Mouse (Mus musculus): ENCODE measurements around the gene Sik3. TPM values are rescaled to one million over a fixed set of nuclear protein-coding genes. Genes with fewer than 3 reads are reported as not detected.
"Not testable (repeated sequence)": the region's sequence is repeated elsewhere in the genome, so short reads cannot be mapped to it uniquely, and the experiment has no call there.

The Sik3 gene
- polyA plus RNA-seq, 1 experiment from 2014 or later, result 10.1 TPM

DNA sequence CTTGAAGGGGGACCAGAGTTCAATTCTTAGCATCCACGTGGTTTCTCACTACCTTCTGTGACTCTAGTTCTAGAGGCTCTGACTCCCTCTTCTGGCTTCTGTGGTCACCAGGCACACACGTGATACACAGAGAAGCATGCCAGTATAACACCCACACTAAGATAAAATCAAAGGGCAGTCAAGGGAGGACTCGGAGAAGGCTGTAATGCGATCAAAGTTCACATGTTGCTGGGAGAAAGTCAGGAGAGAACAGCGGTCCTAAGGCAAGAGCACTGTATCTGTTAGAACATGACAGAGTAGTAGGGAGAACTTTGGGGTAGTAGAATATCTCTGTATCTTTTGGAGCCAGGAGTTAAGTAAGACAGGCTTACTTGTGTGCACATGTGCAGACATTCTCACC is 136.8 kb downstream of the Sik3 start:
- H3K4me1 ChIP-seq (ENCODE audit: control insufficient read depth, insufficient read depth, low read length), result peaks cover 34% of the 10 kb centered on the region
- peaks cover 3% of the 10 kb centered on the region; the same call in 1 of the 2 replicates for H3K27me3 ChIP-seq (ENCODE audit: control insufficient read depth, insufficient read depth, low read length)
- H3K36me3 ChIP-seq (ENCODE audit: control insufficient read depth, insufficient read depth, low read length), result no peaks in the 10 kb centered on the region
- no peak for ATAC-seq (replicated peaks; ENCODE audit: insufficient number of reproducible peaks, low FRiP score, low TSS enrichment)
- WGBS (ENCODE audit: insufficient replicate concordance), result 68% methylated on average over 5 of the region's 5 CpGs
- no peaks in the 10 kb centered on the region for H3K9me3 ChIP-seq (replicated peaks; ENCODE audit: control insufficient read depth, low read length)
- H3K27ac ChIP-seq (ENCODE audit: low read depth, low read length), result peak overlapping the region; percentile 64
- no peak overlapping the region for H3K4me3 ChIP-seq (ENCODE audit: low read depth, low read length)
- no peak overlapping the region for H3K4me2 ChIP-seq
- no peak overlapping the region for H3K9ac ChIP-seq (ENCODE audit: low read depth, low read length)

DNA sequence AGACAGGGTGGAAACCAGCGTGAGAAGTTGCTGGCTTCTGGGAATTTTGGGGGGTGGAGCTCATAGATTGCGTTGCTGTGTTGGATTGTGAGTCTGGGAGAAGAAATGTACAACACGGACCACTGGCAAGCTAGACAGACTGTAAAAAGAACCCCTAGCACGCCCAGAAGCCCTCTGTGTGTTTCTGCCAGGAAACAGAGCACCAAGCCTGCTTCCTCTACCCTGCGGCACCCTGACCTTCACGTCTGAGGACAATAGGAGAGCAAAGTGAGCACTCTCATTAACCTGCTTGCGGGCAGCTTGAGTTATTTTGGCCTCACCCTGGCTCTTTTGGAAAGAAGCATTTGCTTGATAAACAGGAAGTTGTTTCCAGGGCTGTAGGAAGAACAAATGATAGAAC is 137.5 kb downstream of the Sik3 start:
- no peaks in the 10 kb centered on the region; the same call in 1 of the 2 replicates for H3K36me3 ChIP-seq (ENCODE audit: control insufficient read depth, insufficient read depth, low read length)
- WGBS (ENCODE audit: insufficient replicate concordance), result 46% methylated on average over 7 of the region's 7 CpGs
- H3K4me2 ChIP-seq, result no peak overlapping the region
- peak overlapping the region; percentile 12; the same call in 1 of the 2 replicates for H3K9ac ChIP-seq (ENCODE audit: low read depth, low read length)
- peaks cover 34% of the 10 kb centered on the region for H3K4me1 ChIP-seq (ENCODE audit: control insufficient read depth, insufficient read depth, low read length)
- ATAC-seq (replicated peaks; ENCODE audit: insufficient number of reproducible peaks, low FRiP score, low TSS enrichment), result no peak
- H3K27me3 ChIP-seq (ENCODE audit: control insufficient read depth, insufficient read depth, low read length), result peaks cover 3% of the 10 kb centered on the region; the same call in 1 of the 2 replicates
- no peak overlapping the region for H3K4me3 ChIP-seq (ENCODE audit: low read depth, low read length)
- peak overlapping the region; percentile 64 for H3K27ac ChIP-seq (ENCODE audit: low read depth, low read length)
- no peaks in the 10 kb centered on the region for H3K9me3 ChIP-seq (replicated peaks; ENCODE audit: control insufficient read depth, low read length)

DNA sequence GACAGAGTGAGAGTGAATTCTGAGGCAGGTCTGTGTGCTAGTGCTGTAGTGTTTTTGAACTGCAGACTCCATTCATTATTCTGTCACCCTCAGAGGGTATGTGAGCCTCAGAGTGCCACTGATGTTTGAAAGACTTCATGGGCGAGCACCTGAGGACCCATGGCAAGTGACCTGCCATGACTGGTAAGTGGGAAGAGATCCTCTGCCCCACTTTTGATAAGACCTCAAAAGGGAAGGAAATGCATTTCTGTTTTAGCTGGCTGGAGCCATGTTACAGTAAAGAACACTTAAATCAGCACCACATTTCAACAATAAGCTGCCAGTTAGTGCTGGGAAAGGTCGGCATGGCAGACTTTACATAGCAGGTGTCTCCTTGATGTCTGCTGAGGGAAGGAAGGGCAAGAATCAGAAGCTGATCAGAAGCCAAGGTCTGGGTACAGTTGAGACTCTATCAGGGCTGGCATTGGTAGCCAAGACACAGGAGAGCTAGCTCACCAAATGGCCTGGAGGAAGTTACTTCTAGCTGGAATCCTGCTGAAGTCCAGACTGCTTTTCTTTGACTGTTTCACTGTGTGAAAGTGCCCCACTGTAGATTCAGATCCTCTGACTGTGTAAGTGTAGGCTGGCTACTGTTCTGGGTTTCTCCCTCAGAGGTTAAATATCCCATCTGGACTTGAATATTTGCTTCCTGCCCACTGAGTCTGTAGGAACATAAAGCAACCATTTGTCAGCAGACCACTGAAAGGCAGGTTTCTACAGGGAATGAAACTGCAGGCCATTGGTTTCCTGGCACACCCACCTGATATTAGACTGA is 138.5 kb downstream of the Sik3 start:
- no peak for ATAC-seq (replicated peaks; ENCODE audit: insufficient number of reproducible peaks, low FRiP score, low TSS enrichment)
- H3K4me2 ChIP-seq, result no peak overlapping the region
- peak overlapping the region; percentile 54; the same call in 1 of the 2 replicates for H3K27ac ChIP-seq (ENCODE audit: low read depth, low read length)
- H3K27me3 ChIP-seq (ENCODE audit: control insufficient read depth, insufficient read depth, low read length), result no peaks in the 10 kb centered on the region
- H3K36me3 ChIP-seq (ENCODE audit: control insufficient read depth, insufficient read depth, low read length), result no peaks in the 10 kb centered on the region; the same call in 1 of the 2 replicates
- H3K4me1 ChIP-seq (ENCODE audit: control insufficient read depth, insufficient read depth, low read length), result peaks cover 34% of the 10 kb centered on the region
- WGBS (ENCODE audit: insufficient replicate concordance), result 51% methylated on average over 2 of the region's 2 CpGs
- no peak overlapping the region for H3K4me3 ChIP-seq (ENCODE audit: low read depth, low read length)
- H3K9ac ChIP-seq (ENCODE audit: low read depth, low read length), result 0 out of 2 replicates have a peak overlapping the region, but pooled peaks have one; percentile 10
- H3K9me3 ChIP-seq (replicated peaks; ENCODE audit: control insufficient read depth, low read length), result no peaks in the 10 kb centered on the region

DNA sequence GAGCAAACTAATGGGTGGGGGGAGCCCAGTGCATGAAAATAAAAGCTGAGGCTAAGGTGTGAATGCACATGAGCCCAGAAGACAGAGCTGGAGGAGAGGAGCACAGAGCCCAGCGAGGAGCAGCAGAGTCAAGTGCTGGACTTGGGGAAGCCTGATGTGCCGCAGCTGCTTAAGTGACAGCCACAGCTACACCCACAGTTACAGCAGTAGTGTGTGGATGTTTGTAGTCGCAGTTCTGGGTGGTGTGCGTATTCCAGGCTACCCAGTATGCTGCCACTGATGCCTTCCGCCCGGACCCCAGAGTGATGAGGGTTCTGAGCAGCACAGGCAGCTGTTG is 139.1 kb downstream of the Sik3 start:
- H3K4me3 ChIP-seq (ENCODE audit: low read depth, low read length), result no peak overlapping the region
- H3K9me3 ChIP-seq (replicated peaks; ENCODE audit: control insufficient read depth, low read length), result no peaks in the 10 kb centered on the region
- WGBS (ENCODE audit: insufficient replicate concordance), result 63% methylated on average over 6 of the region's 6 CpGs
- peak overlapping the region; percentile 1; the same call in 1 of the 2 replicates for H3K27ac ChIP-seq (ENCODE audit: low read depth, low read length)
- H3K4me2 ChIP-seq, result no peak overlapping the region
- H3K9ac ChIP-seq (ENCODE audit: low read depth, low read length), result no peak overlapping the region
- H3K4me1 ChIP-seq (ENCODE audit: control insufficient read depth, insufficient read depth, low read length), result peaks cover 39% of the 10 kb centered on the region
- ATAC-seq (replicated peaks; ENCODE audit: insufficient number of reproducible peaks, low FRiP score, low TSS enrichment), result no peak
- no peaks in the 10 kb centered on the region; the same call in 1 of the 2 replicates for H3K36me3 ChIP-seq (ENCODE audit: control insufficient read depth, insufficient read depth, low read length)
- H3K27me3 ChIP-seq (ENCODE audit: control insufficient read depth, insufficient read depth, low read length), result no peaks in the 10 kb centered on the region

DNA sequence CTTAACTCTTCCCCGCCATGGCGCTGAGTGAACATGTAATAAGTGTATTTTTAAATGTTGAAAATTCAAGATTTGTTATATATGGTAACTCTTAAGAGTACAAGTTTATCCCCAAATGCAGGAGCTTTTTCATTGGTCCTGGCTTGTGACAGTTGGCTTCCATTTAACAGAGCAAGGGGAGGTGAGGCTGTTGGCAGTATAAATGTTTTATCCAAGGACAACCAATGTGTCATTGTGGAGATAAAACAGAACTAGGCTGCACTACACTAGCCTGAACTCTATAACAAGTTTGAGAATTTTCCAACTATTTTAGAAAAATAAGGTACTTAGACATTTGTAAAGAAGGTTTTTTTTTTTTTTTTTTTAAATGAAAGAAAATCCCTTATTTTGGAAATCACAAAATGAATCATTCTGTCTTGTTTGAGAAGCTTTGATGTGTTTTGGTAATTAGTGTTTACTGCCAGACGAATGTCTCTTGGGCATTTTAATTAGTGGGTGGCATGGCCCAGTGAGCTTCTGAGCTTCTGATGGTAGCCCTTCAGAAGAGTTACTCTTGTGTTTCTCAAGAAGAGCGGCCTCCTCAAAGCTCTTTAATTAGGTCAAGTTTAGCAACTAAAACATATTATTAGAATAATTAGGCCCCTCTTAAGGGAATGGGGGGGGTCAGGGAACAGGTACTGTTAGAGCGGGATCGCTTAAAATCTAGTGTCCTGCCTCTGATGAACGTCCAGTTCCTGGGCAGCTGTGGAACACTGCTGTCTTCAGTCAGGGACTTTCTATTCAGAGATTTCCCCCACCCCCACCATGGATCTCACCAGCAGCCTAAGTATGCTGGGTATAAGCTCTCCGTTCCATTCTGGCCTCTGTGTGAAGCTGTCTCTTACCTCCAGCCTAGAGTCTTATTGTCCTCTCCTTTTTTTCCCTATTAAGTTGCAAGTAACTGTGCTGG is 139.7 kb downstream of the Sik3 start:
- WGBS (ENCODE audit: insufficient replicate concordance), result 69% methylated on average over 8 of the region's 8 CpGs
- ATAC-seq (replicated peaks; ENCODE audit: insufficient number of reproducible peaks, low FRiP score, low TSS enrichment), result no peak
- H3K4me1 ChIP-seq (ENCODE audit: control insufficient read depth, insufficient read depth, low read length), result peaks cover 45% of the 10 kb centered on the region
- no peaks in the 10 kb centered on the region for H3K27me3 ChIP-seq (ENCODE audit: control insufficient read depth, insufficient read depth, low read length)
- H3K9ac ChIP-seq (ENCODE audit: low read depth, low read length), result no peak overlapping the region
- H3K9me3 ChIP-seq (replicated peaks; ENCODE audit: control insufficient read depth, low read length), result no peaks in the 10 kb centered on the region
- H3K4me2 ChIP-seq, result no peak overlapping the region
- no peak overlapping the region for H3K27ac ChIP-seq (ENCODE audit: low read depth, low read length)
- no peaks in the 10 kb centered on the region; the same call in 1 of the 2 replicates for H3K36me3 ChIP-seq (ENCODE audit: control insufficient read depth, insufficient read depth, low read length)
- no peak overlapping the region for H3K4me3 ChIP-seq (ENCODE audit: low read depth, low read length)

DNA sequence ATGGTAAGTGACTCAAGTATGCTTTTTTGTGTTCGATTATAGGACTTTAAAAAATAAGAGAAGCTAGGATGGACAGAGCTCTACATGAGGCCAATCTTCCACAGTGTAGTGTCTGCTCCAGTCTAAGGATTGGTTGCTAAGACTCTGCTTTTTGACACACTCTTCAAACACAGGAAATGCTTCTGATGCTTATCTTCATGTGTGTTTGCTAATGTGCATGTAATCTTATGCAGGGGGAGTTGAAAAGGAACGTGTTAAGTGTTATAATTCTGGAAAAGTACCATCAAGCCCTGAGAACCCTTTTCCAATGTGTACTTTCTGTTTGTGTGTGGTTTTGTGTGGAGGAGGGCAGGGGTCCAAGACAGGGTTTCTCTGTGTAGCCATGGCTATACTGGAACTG is 141.8 kb downstream of the Sik3 start:
- Histone ChIP-seq H3K4me2 (no peak overlapping the region), H3K4me3 (ENCODE audit: low read depth, low read length) (no peak overlapping the region), H3K36me3 (ENCODE audit: control insufficient read depth, insufficient read depth, low read length) (no peaks in the 10 kb centered on the region; the same call in 1 of the 2 replicates), H3K27me3 (ENCODE audit: control insufficient read depth, insufficient read depth, low read length) (no peaks in the 10 kb centered on the region), H3K4me1 (ENCODE audit: control insufficient read depth, insufficient read depth, low read length) (peaks cover 42% of the 10 kb centered on the region), H3K9ac (ENCODE audit: low read depth, low read length) (no peak overlapping the region), H3K27ac (ENCODE audit: low read depth, low read length) (no peak overlapping the region), H3K9me3 (replicated peaks; ENCODE audit: control insufficient read depth, low read length) (no peaks in the 10 kb centered on the region)
- 57% methylated on average over 2 of the region's 2 CpGs for WGBS (ENCODE audit: insufficient replicate concordance)
- no peak for ATAC-seq (replicated peaks; ENCODE audit: insufficient number of reproducible peaks, low FRiP score, low TSS enrichment)

DNA sequence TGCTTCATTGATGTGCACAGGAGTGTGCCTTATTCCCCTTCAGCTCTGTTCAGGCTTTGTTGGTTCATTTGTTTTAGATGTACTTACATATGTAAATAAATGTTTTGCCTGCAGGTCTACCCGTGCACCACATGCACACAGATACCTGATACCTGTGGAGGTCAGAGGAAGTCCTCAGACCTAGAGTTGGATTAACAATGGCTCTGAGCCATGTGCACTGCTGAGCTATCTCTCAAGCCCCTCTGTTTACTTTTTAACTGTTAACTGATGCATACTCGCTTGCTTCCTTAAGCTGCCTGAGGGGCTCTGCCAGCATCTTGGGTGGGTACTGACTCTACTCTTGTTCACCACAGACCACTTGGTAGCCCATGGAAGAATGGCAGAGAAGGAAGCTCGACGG is 142.4 kb downstream of the Sik3 start:
- H3K27ac ChIP-seq (ENCODE audit: low read depth, low read length), result no peak overlapping the region; the same call in 1 of the 2 replicates
- no peaks in the 10 kb centered on the region for H3K9me3 ChIP-seq (replicated peaks; ENCODE audit: control insufficient read depth, low read length)
- no peaks in the 10 kb centered on the region; the same call in 1 of the 2 replicates for H3K36me3 ChIP-seq (ENCODE audit: control insufficient read depth, insufficient read depth, low read length)
- H3K4me3 ChIP-seq (ENCODE audit: low read depth, low read length), result no peak overlapping the region
- no peak overlapping the region for H3K4me2 ChIP-seq
- H3K27me3 ChIP-seq (ENCODE audit: control insufficient read depth, insufficient read depth, low read length), result no peaks in the 10 kb centered on the region
- no peak overlapping the region for H3K9ac ChIP-seq (ENCODE audit: low read depth, low read length)
- no peak for ATAC-seq (replicated peaks; ENCODE audit: insufficient number of reproducible peaks, low FRiP score, low TSS enrichment)
- WGBS (ENCODE audit: insufficient replicate concordance), result 73% methylated on average over 4 of the region's 4 CpGs
- H3K4me1 ChIP-seq (ENCODE audit: control insufficient read depth, insufficient read depth, low read length), result peaks cover 37% of the 10 kb centered on the region

DNA sequence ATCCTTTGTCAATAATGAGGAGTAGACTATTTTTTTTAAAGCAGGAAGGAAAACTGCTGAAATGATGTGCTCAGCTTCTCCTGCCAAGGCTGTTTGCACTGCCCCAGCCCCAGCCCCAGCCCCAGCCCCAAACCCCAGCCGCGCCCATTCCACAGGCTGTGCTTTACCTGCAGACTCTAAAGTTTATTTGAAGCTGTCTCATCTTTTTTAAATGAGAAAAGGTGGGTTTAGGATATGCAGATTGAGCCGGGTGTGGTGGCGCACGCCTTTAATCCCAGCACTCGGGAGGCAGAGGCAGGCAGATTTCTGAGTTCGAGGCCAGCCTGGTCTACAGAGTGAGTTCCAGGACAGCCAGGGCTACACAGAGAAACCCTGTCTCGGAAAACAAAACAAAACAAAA is 143.2 kb downstream of the Sik3 start:
- not testable (repeated sequence) for H3K9me3 ChIP-seq (replicated peaks; ENCODE audit: control insufficient read depth, low read length); H3K4me3 ChIP-seq (ENCODE audit: low read depth, low read length); H3K9ac ChIP-seq (ENCODE audit: low read depth, low read length); H3K27ac ChIP-seq (ENCODE audit: low read depth, low read length); H3K4me2 ChIP-seq; ATAC-seq (replicated peaks; ENCODE audit: insufficient number of reproducible peaks, low FRiP score, low TSS enrichment); H3K27me3 ChIP-seq (ENCODE audit: control insufficient read depth, insufficient read depth, low read length); H3K36me3 ChIP-seq (ENCODE audit: control insufficient read depth, insufficient read depth, low read length)
- 90% methylated on average over 7 of the region's 8 CpGs for WGBS (ENCODE audit: insufficient replicate concordance)
- H3K4me1 ChIP-seq (ENCODE audit: control insufficient read depth, insufficient read depth, low read length), result peaks cover 29% of the 10 kb centered on the region
